In the genomic region with DNA sequence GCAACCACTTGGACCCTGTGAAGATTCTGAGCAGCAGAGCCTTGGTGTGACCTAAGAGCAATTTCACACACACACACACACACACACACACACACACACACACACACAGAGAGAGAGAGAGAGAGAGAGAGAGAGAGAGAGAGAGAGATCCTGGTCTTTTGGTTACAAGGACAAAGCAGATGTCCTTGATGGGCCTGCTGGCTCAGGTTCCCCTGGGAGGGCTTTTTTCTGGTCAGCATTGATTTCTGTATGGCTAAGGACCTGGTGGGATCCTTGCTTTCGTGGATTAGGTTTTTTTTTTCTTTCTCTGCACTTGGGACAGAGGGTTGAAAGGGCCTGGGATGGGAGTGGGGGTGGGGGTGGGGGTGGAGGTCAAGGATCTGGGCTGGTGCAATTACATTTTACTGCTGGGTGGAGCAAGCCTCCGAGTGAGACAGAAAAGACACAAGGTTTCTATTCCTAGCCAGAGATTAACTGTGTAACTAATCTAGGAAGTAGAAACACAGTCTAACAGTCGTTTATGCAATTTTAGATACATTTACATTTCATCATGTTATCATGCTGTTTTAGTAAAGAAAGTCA, we compare ENCODE assay signal across 16 mouse cellular contexts. TPM values are rescaled to one million over a fixed set of nuclear protein-coding genes. Genes with fewer than 3 reads are reported as not detected.
DNase-seq lines count a peak whose midpoint lies in the region; ATAC-seq and TF ChIP-seq lines count a peak whose summit lies in the region.
"Had no signal": no experiment of that assay in that cellular context is flagged by ENCODE, and none has a peak within 500 bp of the region (broad histone marks: within the 10 kb centered on the region; RNA-seq: fewer than 3 reads in every experiment).

No protein-coding gene starts in this region.

- H3K27ac ChIP-seq in heart, embryonic 10.5 days = peak overlapping the region; percentile 76
- no peak overlapping the region for H3K27ac ChIP-seq in kidney, postnatal 0 days
- no peak overlapping the region for H3K27ac ChIP-seq in kidney, embryonic 16.5 days (ENCODE audit: low read length)
- peak overlapping the region; percentile 86 for H3K27ac ChIP-seq in intestine, embryonic 15.5 days
- H3K27ac ChIP-seq in neural tube, embryonic 13.5 days (replicated peaks) = 0 out of 2 replicates have a peak overlapping the region, but pooled peaks have one; percentile 70

- DNase-seq in heart, embryonic 10.5 days (ENCODE audit: low spot score) = no peak
- no peak for DNase-seq in heart, postnatal 14 days
- peak; percentile 12 for DNase-seq in kidney, postnatal 0 days (ENCODE audit: low spot score)
- no peak for DNase-seq in left cerebral cortex, postnatal 10 days (ENCODE audit: extremely low spot score in 1 of 2, low spot score in 2 of 2)
- no peak for DNase-seq in urinary bladder, postnatal 36 days (ENCODE audit: low spot score in 2 of 2)
- DNase-seq: cerebellum, adult 11 months; kidney, postnatal 25 days had no signal

- H3K4me2 ChIP-seq in kidney, postnatal 0 days (ENCODE audit: low read length) = no peak overlapping the region
- no peak overlapping the region; the same call in 1 of the 2 replicates for H3K4me2 ChIP-seq in kidney, embryonic 16.5 days (replicated peaks; ENCODE audit: low read depth, low read length)
- peak overlapping the region; percentile 74 for H3K4me2 ChIP-seq in intestine, embryonic 15.5 days (replicated peaks)
- H3K4me2 ChIP-seq in neural tube, embryonic 13.5 days = peak overlapping the region; percentile 75

- no peak for ATAC-seq in kidney, postnatal 0 days (replicated peaks; ENCODE audit: low FRiP score, low read depth)
- no peak for ATAC-seq in kidney, embryonic 16.5 days (ENCODE audit: low FRiP score, low TSS enrichment)
- ATAC-seq in intestine, embryonic 15.5 days = peak; percentile 49
- no peak for ATAC-seq in neural tube, embryonic 13.5 days (ENCODE audit: low read depth)
- ATAC-seq: Patski had no signal

- 0 out of 2 replicates have a peak, but pooled peaks cover 7% of the 10 kb centered on the region for H3K27me3 ChIP-seq in heart, embryonic 10.5 days (ENCODE audit: insufficient read depth, poor library complexity, severe bottlenecking)
- H3K27me3 ChIP-seq in kidney, postnatal 0 days (ENCODE audit: insufficient read depth, low read length) = no peaks in the 10 kb centered on the region
- no peaks in the 10 kb centered on the region for H3K27me3 ChIP-seq in kidney, embryonic 16.5 days (ENCODE audit: insufficient read depth, low read length)
- no peaks in the 10 kb centered on the region for H3K27me3 ChIP-seq in intestine, embryonic 15.5 days (replicated peaks)
- no peaks in the 10 kb centered on the region for H3K27me3 ChIP-seq in neural tube, embryonic 13.5 days
- H3K27me3 ChIP-seq: Patski had no signal

- no peak for TF ChIP-seq CTCF in kidney, postnatal 0 days (IDR thresholded peaks at IDR 0.05; ENCODE audit: low read depth)

- H3K9ac ChIP-seq in kidney, postnatal 0 days (ENCODE audit: low read depth, low read length) = no peak overlapping the region
- H3K9ac ChIP-seq in kidney, embryonic 16.5 days (replicated peaks; ENCODE audit: low read length) = no peak overlapping the region
- peak overlapping the region; percentile 17; the same call in 1 of the 2 replicates for H3K9ac ChIP-seq in intestine, embryonic 15.5 days
- H3K9ac ChIP-seq in neural tube, embryonic 13.5 days = no peak overlapping the region
- H3K9ac ChIP-seq: hindbrain, embryonic 12.5 days had no signal

- 26% methylated on average over 3 of the region's 3 CpGs for WGBS in heart, embryonic 10.5 days
- 19% methylated on average over 3 of the region's 3 CpGs for WGBS in kidney, postnatal 0 days
- WGBS in kidney, embryonic 16.5 days = 20% methylated on average over 3 of the region's 3 CpGs
- 14% methylated on average over 3 of the region's 3 CpGs for WGBS in intestine, embryonic 15.5 days
- WGBS in neural tube, embryonic 13.5 days = 21% methylated on average over 3 of the region's 3 CpGs

- intact Hi-C loops in heart, postnatal 14 days (cut with DNase I) = no loop called here
- intact Hi-C loops in left cerebral cortex, postnatal 10 days (cut with DNase I) = no loop called here

- 0 out of 2 replicates have a peak overlapping the region, but pooled peaks have one; percentile 15 for H3K4me3 ChIP-seq in heart, embryonic 10.5 days
- no peak overlapping the region for H3K4me3 ChIP-seq in kidney, postnatal 0 days (replicated peaks; ENCODE audit: low read depth, low read length)
- H3K4me3 ChIP-seq in kidney, embryonic 16.5 days (ENCODE audit: low read length) = no peak overlapping the region
- peak overlapping the region; percentile 60 for H3K4me3 ChIP-seq in intestine, embryonic 15.5 days (replicated peaks)
- no peak overlapping the region for H3K4me3 ChIP-seq in neural tube, embryonic 13.5 days

- peaks cover 19% of the 10 kb centered on the region for H3K36me3 ChIP-seq in heart, embryonic 10.5 days
- no peaks in the 10 kb centered on the region for H3K36me3 ChIP-seq in kidney, postnatal 0 days (ENCODE audit: insufficient read depth, low read length)
- H3K36me3 ChIP-seq in kidney, embryonic 16.5 days (ENCODE audit: insufficient read depth, low read length) = no peaks in the 10 kb centered on the region
- H3K36me3 ChIP-seq in intestine, embryonic 15.5 days = peaks cover 23% of the 10 kb centered on the region
- H3K36me3 ChIP-seq in neural tube, embryonic 13.5 days = peaks cover 10% of the 10 kb centered on the region

- peaks cover 60% of the 10 kb centered on the region for H3K4me1 ChIP-seq in heart, embryonic 10.5 days
- 0 out of 2 replicates have a peak, but pooled peaks cover 4% of the 10 kb centered on the region for H3K4me1 ChIP-seq in kidney, postnatal 0 days (replicated peaks; ENCODE audit: insufficient read depth, low read length)
- peaks cover 14% of the 10 kb centered on the region for H3K4me1 ChIP-seq in kidney, embryonic 16.5 days (ENCODE audit: insufficient read depth, low read length)
- H3K4me1 ChIP-seq in intestine, embryonic 15.5 days (replicated peaks) = peaks cover 10% of the 10 kb centered on the region
- H3K4me1 ChIP-seq in neural tube, embryonic 13.5 days (replicated peaks) = peaks cover 33% of the 10 kb centered on the region

- H3K9me3 ChIP-seq in heart, embryonic 10.5 days = no peaks in the 10 kb centered on the region
- H3K9me3 ChIP-seq in kidney, postnatal 0 days (replicated peaks; ENCODE audit: low read length) = no peaks in the 10 kb centered on the region
- no peaks in the 10 kb centered on the region for H3K9me3 ChIP-seq in kidney, embryonic 16.5 days (ENCODE audit: low read length)
- no peaks in the 10 kb centered on the region for H3K9me3 ChIP-seq in intestine, embryonic 15.5 days
- H3K9me3 ChIP-seq in neural tube, embryonic 13.5 days = no peaks in the 10 kb centered on the region
- H3K9me3 ChIP-seq: hindbrain, embryonic 12.5 days; megakaryocyte, embryonic 14.5 days had no signal

RNA-seq across cellular contexts. Expression of a gene that starts 1.2 kb away (rescaled TPM):
- polyA plus RNA-seq in heart, embryonic 10.5 days (2016; fragmentation: Nextera tagmentation; extraction: Ambion mirVana) = 46.1 and 80.9 TPM in 2 replicates
- total RNA-seq in heart, postnatal 14 days (2021) = 10 to 100 TPM; 30.2 to 31.6 TPM
- 9.7 and 12.1 TPM in 2 replicates for polyA plus RNA-seq in kidney, postnatal 0 days (2015; fragmentation: Nextera tagmentation; extraction: Ambion mirVana)
- polyA plus RNA-seq in kidney, embryonic 16.5 days (2015; fragmentation: Nextera tagmentation; extraction: Ambion mirVana) = 10.7 and 11.8 TPM in 2 replicates
- polyA plus RNA-seq in intestine, embryonic 15.5 days (2015; fragmentation: Nextera tagmentation; extraction: Ambion mirVana) = 428 and 484 TPM in 2 replicates
- polyA plus RNA-seq in neural tube, embryonic 13.5 days (2015; fragmentation: Nextera tagmentation; extraction: Ambion mirVana) = 14.8 and 16.5 TPM in 2 replicates
- 10 to 100 TPM; 17.7 to 18.3 TPM for total RNA-seq in left cerebral cortex, postnatal 10 days (2021)

RNA-seq across cellular contexts. Expression of a gene that starts 26.7 kb away (rescaled TPM):
- polyA plus RNA-seq in heart, embryonic 10.5 days (2016; fragmentation: Nextera tagmentation; extraction: Ambion mirVana) = 7.4 and 15.7 TPM in 2 replicates
- total RNA-seq in heart, postnatal 14 days (2021) = 1 to 10 TPM; 2.2 to 2.4 TPM
- polyA plus RNA-seq in kidney, postnatal 0 days (2015; fragmentation: Nextera tagmentation; extraction: Ambion mirVana) = 0.04 TPM in 1 of 2 replicates, not detected in the other
- 0.12 TPM in 1 of 2 replicates, not detected in the other for polyA plus RNA-seq in kidney, embryonic 16.5 days (2015; fragmentation: Nextera tagmentation; extraction: Ambion mirVana)
- polyA plus RNA-seq in intestine, embryonic 15.5 days (2015; fragmentation: Nextera tagmentation; extraction: Ambion mirVana) = 0.42 and 0.53 TPM in 2 replicates
- 62.8 and 63.8 TPM in 2 replicates for polyA plus RNA-seq in neural tube, embryonic 13.5 days (2015; fragmentation: Nextera tagmentation; extraction: Ambion mirVana)
- 1 to 10 TPM; 2.6 to 2.9 TPM for total RNA-seq in left cerebral cortex, postnatal 10 days (2021)
- total RNA-seq: adrenal gland, postnatal 36 days; gastrocnemius, adult 18-20 months; liver, adult 2 months had no signal
- polyA plus RNA-seq: liver, adult 2 months; Patski had no signal

RNA-seq across cellular contexts. Expression of a gene that starts 48.4 kb away (rescaled TPM):
- polyA plus RNA-seq in heart, embryonic 10.5 days (2016; fragmentation: Nextera tagmentation; extraction: Ambion mirVana) = 0.21 and 0.55 TPM in 2 replicates
- total RNA-seq in heart, postnatal 14 days (2021) = not detected
- polyA plus RNA-seq in kidney, postnatal 0 days (2015; fragmentation: Nextera tagmentation; extraction: Ambion mirVana) = 1.5 and 1.9 TPM in 2 replicates
- 0.92 and 1.2 TPM in 2 replicates for polyA plus RNA-seq in kidney, embryonic 16.5 days (2015; fragmentation: Nextera tagmentation; extraction: Ambion mirVana)
- polyA plus RNA-seq in intestine, embryonic 15.5 days (2015; fragmentation: Nextera tagmentation; extraction: Ambion mirVana) = 6.6 and 7.1 TPM in 2 replicates
- 4.5 and 4.7 TPM in 2 replicates for polyA plus RNA-seq in neural tube, embryonic 13.5 days (2015; fragmentation: Nextera tagmentation; extraction: Ambion mirVana)
- total RNA-seq in left cerebral cortex, postnatal 10 days (2021) = not detected
- total RNA-seq: gastrocnemius, adult 18-20 months had no signal

Comparison
In these comparisons a context has a peak if more than half of its experiments do, and no peak if none do; other contexts are left out.
1. H3K27ac ChIP-seq: peak in heart, embryonic 10.5 days (single experiment), intestine, embryonic 15.5 days (single experiment) and neural tube, embryonic 13.5 days (single experiment); none in kidney, postnatal 0 days (single experiment) and kidney, embryonic 16.5 days (single experiment).
2. H3K4me3 ChIP-seq: peak in heart, embryonic 10.5 days (single experiment) and intestine, embryonic 15.5 days (single experiment); none in kidney, postnatal 0 days (single experiment), kidney, embryonic 16.5 days (single experiment) and neural tube, embryonic 13.5 days (single experiment).
3. H3K4me2 ChIP-seq: peak in intestine, embryonic 15.5 days (single experiment) and neural tube, embryonic 13.5 days (single experiment); none in kidney, postnatal 0 days (single experiment) and kidney, embryonic 16.5 days (single experiment).